Mouse (Mus musculus) liver, postnatal 0 days (tissue): ENCODE results near the gene Tex261. TPM values are rescaled to one million over a fixed set of nuclear protein-coding genes. Genes with fewer than 3 reads are reported as not detected.

Experiments
- ATAC-seq: fragments of 200-750 bp; cut with Nextera tagmentation; 2 replicates; pipeline ENCODE4 v1.8.0; 2017; ENCODE audit warnings: mild to moderate bottlenecking, moderate library complexity
- DNase-seq: peaks from one replicate; pipeline ENCODE4 v3.0.0-alpha.2; 2016
- H3K27ac ChIP-seq: fragments of 300-500 bp; sonication (generic); 2 replicates; pipeline ENCODE4 v1.5.1; 2014; ENCODE audit warnings: antibody characterized with exemption, moderate library complexity, mild to moderate bottlenecking, low read depth
- H3K27me3 ChIP-seq: fragments of 300-500 bp; sonication (generic); 2 replicates; pipeline ENCODE4 v1.6.1; 2014; ENCODE audit warnings: low read length, control low read depth, mixed read lengths; ENCODE audit not compliant: insufficient read depth
- H3K36me3 ChIP-seq: fragments of 300-500 bp; sonication (generic); replicated peaks from 2 replicates; pipeline ENCODE4 v1.6.1; 2014; ENCODE audit warnings: mild to moderate bottlenecking, control low read depth, low read length, moderate library complexity, mixed read lengths; ENCODE audit not compliant: insufficient read depth
- H3K4me1 ChIP-seq: fragments of 300-500 bp; sonication (generic); 2 replicates; pipeline ENCODE4 v1.6.1; 2014; ENCODE audit warnings: antibody characterized with exemption, mild to moderate bottlenecking, control low read depth; ENCODE audit not compliant: insufficient read depth
- H3K4me2 ChIP-seq: fragments of 300-500 bp; sonication (generic); 2 replicates; pipeline ENCODE4 v1.6.1; 2014; ENCODE audit warnings: low read depth, mild to moderate bottlenecking, low read length, moderate library complexity, mixed read lengths
- H3K4me3 ChIP-seq: fragments of 300-500 bp; sonication (generic); 2 replicates; pipeline ENCODE4 v1.5.1; 2014; ENCODE audit warnings: low read depth, low read length
- H3K9ac ChIP-seq: fragments of 300-500 bp; sonication (generic); replicated peaks from 2 replicates; pipeline ENCODE4 v1.6.1; 2014; ENCODE audit warnings: mild to moderate bottlenecking, moderate library complexity
- H3K9me3 ChIP-seq: fragments of 300-500 bp; sonication (generic); 2 replicates; pipeline ENCODE4 v1.6.1; 2016; ENCODE audit warnings: mild to moderate bottlenecking, control low read depth, low read length, mixed read lengths
- CTCF ChIP-seq: sonication (generic); IDR thresholded peaks from 2 replicates; pipeline ENCODE4 v1.5.1; 2016; ENCODE audit warnings: antibody characterized with exemption, low read depth
- EP300 ChIP-seq: IDR thresholded peaks from 2 replicates; pipeline ENCODE4 v1.6.1; 2016; ENCODE audit warnings: antibody characterized with exemption, low read depth, mild to moderate bottlenecking
- WGBS: fragments of 180-500 bp; shearing (Covaris S2); extraction: QIAGEN DNeasy Blood & Tissue Kit; methylation state at CpG from one replicate; pipeline ENCODE4 v1.1.7; 2014; ENCODE audit not compliant: insufficient replicate concordance; 5-methylcytosine and 5-hydroxymethylcytosine counted together
- polyA plus RNA-seq: library from polyadenylated mRNA; unstranded; fragments of >200 nt; fragmentation: Nextera tagmentation; extraction: Ambion mirVana; gene quantifications from 2 replicates; pipeline ENCODE4 v1.2.1, GENCODE M21; 2015

The Tex261 gene
- polyA plus RNA-seq, 1 experiment from 2014 or later, result 68.3 TPM

DNA sequence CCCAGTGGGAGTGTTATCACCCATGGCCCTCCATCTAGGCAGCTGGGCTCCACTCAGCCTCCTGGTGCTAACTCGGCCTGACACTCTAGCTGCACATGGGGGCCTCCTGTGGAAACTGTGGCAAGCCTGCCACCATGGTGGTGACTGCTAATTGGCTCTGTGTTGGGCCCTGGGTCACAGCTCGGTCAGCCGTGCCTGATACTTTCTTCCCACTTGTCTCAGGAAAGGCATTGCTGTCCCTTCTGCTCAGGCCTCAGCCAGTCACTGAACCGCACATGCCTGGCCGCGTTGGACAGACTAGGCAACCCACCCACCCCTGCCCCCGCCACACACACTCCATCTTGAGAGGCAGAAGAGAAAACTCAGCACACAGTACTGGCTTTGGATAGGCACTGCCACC lies 12.9 kb upstream of the Tex261 start:
- ATAC-seq (no peak), DNase-seq (no peak)
- H3K9ac ChIP-seq, result no peak overlapping the region
- H3K9me3 ChIP-seq, result no peaks in the 10 kb centered on the region
- no peaks in the 10 kb centered on the region for H3K36me3 ChIP-seq
- no peak overlapping the region for H3K4me3 ChIP-seq
- TF ChIP-seq CTCF, result no peak
- TF ChIP-seq EP300, result no peak
- H3K27ac ChIP-seq, result no peak overlapping the region
- WGBS, result 76% methylated on average over 7 of the region's 7 CpGs
- no peak overlapping the region for H3K4me2 ChIP-seq
- H3K4me1 ChIP-seq, result peaks cover 3% of the 10 kb centered on the region; the same call in 1 of the 2 replicates
- no peaks in the 10 kb centered on the region for H3K27me3 ChIP-seq

- H3K9ac ChIP-seq, result no peak overlapping the region
- H3K27me3 ChIP-seq, result no peaks in the 10 kb centered on the region
- no peak for DNase-seq
- H3K4me1 ChIP-seq, result peaks cover 1% of the 10 kb centered on the region; the same call in 1 of the 2 replicates
- no peak overlapping the region for H3K27ac ChIP-seq
- H3K36me3 ChIP-seq, result no peaks in the 10 kb centered on the region
- no peak for ATAC-seq
- no peak overlapping the region for H3K4me2 ChIP-seq
- WGBS, result 62% methylated on average over 3 of the region's 3 CpGs
- TF ChIP-seq EP300, result no peak
- no peak for TF ChIP-seq CTCF
- no peak overlapping the region for H3K4me3 ChIP-seq
- H3K9me3 ChIP-seq, result no peaks in the 10 kb centered on the region
Measured at GRCm38 (mm10) chr6:83786426-83786825, 10.8 kb upstream of the Tex261 start.

GRCm38 (mm10) chr6:83779026-83779425 lies 3.4 kb upstream of the Tex261 start:
- Histone ChIP-seq H3K9me3 (no peaks in the 10 kb centered on the region), H3K27me3 (no peaks in the 10 kb centered on the region), H3K36me3 (no peaks in the 10 kb centered on the region), H3K4me2 (no peak overlapping the region), H3K27ac (no peak overlapping the region), H3K4me1 (peaks cover 12% of the 10 kb centered on the region; the same call in 1 of the 2 replicates), H3K4me3 (no peak overlapping the region), H3K9ac (no peak overlapping the region)
- peak; percentile 89 for TF ChIP-seq CTCF
- TF ChIP-seq EP300, result no peak
- WGBS, result 9% methylated on average over 5 of the region's 5 CpGs
- ATAC-seq (no peak), DNase-seq (peak; percentile 55)

- no peak overlapping the region for H3K27ac ChIP-seq
- no peak for DNase-seq
- no peak overlapping the region for H3K4me3 ChIP-seq
- no peak overlapping the region for H3K9ac ChIP-seq
- no peaks in the 10 kb centered on the region for H3K27me3 ChIP-seq
- H3K36me3 ChIP-seq, result peaks cover 3% of the 10 kb centered on the region
- no peak for TF ChIP-seq CTCF
- no peak for TF ChIP-seq EP300
- ATAC-seq, result no peak
- no peak overlapping the region for H3K4me2 ChIP-seq
- peaks cover 17% of the 10 kb centered on the region; the same call in 1 of the 2 replicates for H3K4me1 ChIP-seq
- no peaks in the 10 kb centered on the region for H3K9me3 ChIP-seq
- 77% methylated on average over 7 of the region's 7 CpGs for WGBS
Measured at GRCm38 (mm10) chr6:83778306-83778705, 2.7 kb upstream of the Tex261 start.

DNA sequence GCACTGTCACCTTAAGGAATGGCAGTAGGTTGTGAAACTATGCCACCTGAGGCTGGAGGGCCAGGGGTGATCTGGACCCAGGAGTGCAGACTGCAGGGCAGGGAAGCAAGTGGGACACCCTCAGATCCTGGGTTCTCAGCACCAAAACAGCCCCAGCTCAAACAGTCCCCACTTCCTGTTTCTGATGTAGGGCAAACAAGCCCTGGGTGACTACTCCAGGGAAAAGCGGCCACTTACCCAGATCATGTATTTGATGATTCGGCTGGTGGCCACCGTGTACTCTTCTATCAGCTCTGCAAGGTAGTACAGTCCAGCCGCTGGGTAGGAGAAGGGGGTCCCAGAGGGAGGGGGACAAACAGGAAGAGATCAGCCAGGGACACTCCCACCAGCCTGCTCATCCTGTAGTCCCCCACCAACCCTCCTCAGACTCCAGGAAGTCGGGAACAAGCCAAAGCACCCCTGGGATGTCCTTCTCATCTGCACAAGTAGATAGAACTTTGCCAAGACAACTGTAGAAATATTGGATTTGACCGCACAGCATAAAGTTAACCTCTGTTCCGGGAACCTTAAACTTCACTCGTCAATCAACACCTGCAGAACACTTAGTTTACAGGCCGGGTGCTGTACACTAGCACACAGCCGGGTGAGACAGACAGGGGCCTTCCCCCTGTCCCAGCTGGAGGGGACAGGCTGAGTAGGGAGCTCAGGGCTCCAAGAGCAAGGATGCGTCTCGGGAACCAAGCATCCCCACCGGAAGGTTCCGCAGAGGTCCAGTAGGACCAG lies 641 bp downstream of the Tex261 start:
- TF ChIP-seq EP300 (no peak), CTCF (no peak)
- peak; percentile 34 for DNase-seq
- WGBS, result 2% methylated on average over 14 of the region's 14 CpGs
- Histone ChIP-seq H3K9me3 (no peaks in the 10 kb centered on the region), H3K4me3 (peak overlapping the region; percentile 95), H3K4me2 (peak overlapping the region; percentile 89), H3K4me1 (peaks cover 17% of the 10 kb centered on the region; the same call in 1 of the 2 replicates), H3K36me3 (peaks cover 25% of the 10 kb centered on the region), H3K27me3 (no peaks in the 10 kb centered on the region), H3K27ac (peak overlapping the region; percentile 90), H3K9ac (peak overlapping the region; percentile 98)
- peak; percentile 28 for ATAC-seq

DNA sequence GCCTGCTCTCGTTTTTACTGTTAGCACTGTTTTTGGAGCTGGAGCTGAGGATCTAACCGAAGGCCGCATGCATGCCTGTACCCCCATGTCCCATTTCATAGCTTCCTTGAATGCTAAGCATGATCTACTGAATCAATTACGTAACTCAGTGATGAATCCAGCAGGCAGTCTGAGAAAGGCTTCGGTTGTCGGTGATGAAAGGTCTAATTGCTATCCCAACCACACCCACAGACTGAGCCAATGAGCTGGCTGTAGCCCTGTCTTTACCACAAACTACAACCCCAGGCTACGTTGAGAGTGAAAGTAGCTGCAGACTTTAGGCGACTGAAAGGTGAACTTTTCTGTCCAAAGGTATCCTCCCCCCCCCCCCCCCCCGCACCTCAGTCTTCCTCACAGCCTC lies 1.5 kb downstream of the Tex261 start:
- Histone ChIP-seq H3K36me3 (peaks cover 28% of the 10 kb centered on the region), H3K4me1 (peaks cover 17% of the 10 kb centered on the region; the same call in 1 of the 2 replicates), H3K4me3 (peak overlapping the region; percentile 95), H3K27me3 (no peaks in the 10 kb centered on the region), H3K27ac (peak overlapping the region; percentile 90), H3K9ac (peak overlapping the region; percentile 98; the same call in 1 of the 2 replicates), H3K4me2 (peak overlapping the region; percentile 89), H3K9me3 (no peaks in the 10 kb centered on the region)
- TF ChIP-seq CTCF (no peak), EP300 (no peak)
- WGBS, result 47% methylated on average over 9 of the region's 9 CpGs
- DNase-seq (peak; percentile 54), ATAC-seq (peak; percentile 48)
